Mouse (Mus musculus): ENCODE data around the gene Coil. TPM values are rescaled to one million over a fixed set of nuclear protein-coding genes. Genes with fewer than 3 reads are reported as not detected.
"Not testable (repeated sequence)": the region's sequence is repeated elsewhere in the genome, so short reads cannot be mapped to it uniquely, and the experiment has no call there.

Coil gene
- polyA plus RNA-seq, 2 experiments from 2014 or later: 6.0 to 9.6 TPM

DNA sequence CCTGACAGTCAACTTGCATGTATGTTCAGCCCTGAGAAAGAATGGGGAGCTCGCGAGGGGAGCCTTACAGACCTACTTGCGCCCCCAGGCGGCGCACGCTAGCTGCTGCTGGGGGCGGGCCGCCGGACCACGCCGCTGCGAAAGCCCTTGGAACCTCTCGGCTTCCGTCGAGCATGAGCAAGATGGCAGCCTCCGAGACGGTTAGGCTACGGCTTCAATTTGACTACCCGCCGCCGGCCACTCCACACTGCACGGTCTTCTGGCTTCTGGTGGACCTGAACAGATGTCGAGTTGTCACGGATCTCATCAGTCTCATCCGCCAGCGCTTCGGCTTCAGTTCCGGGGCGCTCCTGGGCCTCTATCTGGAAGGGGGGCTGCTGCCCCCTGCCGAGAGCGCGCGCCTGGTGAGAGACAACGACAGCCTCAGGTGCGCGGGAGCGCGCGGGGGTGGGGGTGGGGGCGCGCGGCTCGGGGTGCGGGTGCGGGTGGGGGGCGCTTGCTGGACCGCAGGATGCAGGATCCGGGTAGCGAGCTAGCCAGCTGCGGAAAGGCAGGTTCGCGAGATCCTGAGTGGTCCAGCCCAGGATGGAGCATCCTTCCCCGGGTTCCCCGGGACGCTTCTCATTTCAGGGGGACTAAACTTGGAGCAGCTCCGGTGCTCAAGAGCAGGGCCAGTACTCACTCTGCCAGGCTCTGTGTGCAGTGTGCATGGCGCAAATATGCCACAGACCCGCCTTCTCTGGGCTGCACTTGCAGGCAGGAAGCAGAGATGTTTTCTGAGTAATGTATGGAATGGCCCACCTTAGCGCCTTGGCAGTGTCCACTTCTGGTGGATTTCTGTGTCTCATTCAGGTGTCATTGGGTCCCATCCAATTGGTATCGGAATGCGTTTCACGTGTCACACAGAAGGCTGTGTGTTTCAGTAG is 4.0 kb downstream of the Coil start:
- ATAC-seq: peak; percentile 95

DNA sequence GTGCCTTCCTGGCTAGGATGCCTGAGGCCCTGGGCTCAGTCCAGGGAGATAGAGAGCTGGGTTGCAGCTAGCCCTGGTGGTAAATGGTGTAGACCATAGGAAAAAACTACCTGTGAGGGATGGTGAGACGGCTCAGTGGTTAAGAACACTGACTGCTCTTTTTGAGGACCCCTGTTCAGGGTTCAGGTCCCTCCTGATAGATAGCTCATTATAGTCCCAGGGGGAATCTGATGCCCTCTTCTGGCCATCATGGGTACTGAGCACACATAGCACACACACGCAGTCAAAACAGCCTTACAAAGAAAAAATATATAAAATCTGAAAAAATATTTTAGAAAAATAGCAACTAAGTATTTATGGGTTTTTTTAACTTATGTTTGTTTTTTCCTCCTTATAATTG is 6.3 kb downstream of the Coil start:
- ATAC-seq: no peak

DNA sequence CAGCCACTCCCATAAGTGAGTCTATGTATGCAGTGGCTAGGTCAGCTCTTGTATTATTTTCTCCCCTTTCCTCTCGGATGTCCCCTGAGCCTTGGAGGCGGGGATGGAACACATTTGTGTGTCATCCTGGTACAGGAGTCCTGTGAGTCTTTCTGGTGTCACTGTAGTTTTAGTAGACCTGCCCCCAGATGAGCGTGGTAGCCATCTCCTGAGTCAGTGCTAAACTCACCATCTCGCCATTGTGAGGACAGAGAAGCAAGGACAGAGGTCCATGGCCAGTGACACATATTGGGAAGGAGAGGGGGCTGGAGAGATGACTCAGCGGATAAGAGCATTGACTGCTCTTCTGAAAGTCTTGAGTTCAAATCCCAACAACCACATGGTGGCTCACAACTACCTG is 7.1 kb downstream of the Coil start:
- no peak for ATAC-seq

DNA sequence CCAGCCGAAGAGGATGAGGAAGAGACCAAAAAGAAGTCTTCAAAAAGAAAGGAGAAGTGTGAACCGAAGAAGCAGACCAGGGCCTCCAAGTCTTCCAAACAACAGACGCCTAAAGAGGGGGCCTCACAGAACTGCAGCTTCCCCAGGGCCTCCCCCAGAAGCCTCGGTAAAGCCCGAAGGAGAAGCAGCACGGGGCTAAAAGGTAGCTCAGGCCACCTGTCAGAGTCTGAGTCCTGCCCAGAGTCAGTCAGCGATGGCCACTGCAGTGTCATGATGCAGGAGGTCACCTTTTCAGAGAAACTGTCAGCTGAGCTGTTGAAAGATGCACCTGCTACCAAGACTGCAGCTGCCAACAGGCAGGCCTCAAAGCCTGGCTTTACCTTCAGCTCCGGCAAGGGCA is 11.3 kb downstream of the Coil start:
- no peak for ATAC-seq

DNA sequence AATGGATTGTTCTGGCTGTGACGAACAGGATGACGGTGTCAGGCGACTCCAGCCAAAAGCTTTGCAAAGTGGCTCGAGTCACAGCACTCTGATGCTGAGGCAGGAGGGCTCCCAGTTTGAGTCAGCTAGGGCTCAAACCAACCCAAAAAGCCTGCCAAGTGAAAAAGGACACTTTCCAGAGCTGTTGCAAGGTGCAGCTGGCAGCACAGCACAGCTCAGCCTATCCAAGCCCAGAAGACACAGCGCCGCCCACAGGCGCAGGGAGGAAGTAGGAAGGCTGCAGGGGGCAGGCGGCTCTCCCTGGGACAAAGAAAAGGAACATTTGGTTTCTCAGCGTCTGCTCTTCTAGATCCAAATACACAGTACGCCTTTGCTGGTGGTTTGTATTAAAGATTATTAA is 16.6 kb downstream of the Coil start:
- no peak for ATAC-seq

DNA sequence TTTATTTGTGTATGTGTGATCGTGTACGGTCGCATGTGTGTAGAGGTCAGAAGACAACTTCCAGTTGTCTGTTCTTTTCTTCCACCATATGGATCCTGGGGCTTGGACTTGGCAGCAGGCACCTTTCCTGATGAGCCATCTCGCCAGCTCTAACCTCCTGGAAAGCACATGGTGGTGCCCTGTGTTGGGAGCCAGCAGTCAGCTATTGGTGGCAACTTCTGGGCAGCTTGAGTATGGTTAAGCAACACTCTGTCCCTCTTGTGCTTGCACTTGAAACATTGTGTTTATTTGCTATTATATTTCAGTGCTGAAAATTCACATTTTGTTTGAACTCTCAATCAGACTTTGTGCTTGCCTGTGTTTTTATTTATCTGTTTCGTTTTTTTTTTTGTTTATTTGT is 18.9 kb downstream of the Coil start:
- ATAC-seq: no peak

DNA sequence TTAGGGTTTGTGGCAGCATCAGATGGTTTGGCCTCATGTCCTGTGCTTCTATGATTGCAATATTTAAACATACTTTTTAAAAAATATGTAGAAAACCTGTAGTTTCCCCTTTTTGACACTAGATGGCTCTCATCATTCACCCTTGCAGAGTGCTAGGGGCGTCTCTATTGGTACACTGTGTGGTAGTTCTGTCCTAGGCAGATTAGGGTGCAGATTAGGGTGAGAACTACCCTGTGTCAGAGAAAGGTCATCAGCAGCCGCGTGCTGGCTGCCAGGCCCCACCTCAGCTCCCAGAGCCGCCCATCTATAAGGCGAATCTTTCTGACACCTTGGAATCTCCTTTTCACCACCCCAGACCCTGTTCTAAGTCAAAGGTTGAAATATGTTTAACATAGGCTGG is 19.5 kb downstream of the Coil start:
- peak; percentile 71 for ATAC-seq

DNA sequence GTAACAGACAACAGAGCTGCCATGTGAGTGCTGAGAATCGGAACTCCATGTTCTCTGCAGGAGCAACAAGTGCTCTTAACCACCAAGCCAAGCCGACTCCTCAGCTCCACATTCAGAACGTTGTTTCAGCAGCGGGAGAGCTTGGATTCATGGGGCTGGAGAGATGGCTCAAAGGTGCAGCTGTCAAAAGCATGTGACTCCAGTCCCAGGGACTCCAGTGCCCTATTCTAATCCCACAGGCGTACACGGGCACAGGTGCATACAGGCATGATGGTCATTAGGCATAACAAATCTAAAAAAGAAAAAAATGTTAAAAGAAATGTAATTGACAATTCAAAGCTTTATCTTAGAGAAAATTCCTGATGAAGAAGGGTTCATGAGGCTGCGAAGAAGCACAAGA is 23.1 kb downstream of the Coil start:
- ATAC-seq: no peak

DNA sequence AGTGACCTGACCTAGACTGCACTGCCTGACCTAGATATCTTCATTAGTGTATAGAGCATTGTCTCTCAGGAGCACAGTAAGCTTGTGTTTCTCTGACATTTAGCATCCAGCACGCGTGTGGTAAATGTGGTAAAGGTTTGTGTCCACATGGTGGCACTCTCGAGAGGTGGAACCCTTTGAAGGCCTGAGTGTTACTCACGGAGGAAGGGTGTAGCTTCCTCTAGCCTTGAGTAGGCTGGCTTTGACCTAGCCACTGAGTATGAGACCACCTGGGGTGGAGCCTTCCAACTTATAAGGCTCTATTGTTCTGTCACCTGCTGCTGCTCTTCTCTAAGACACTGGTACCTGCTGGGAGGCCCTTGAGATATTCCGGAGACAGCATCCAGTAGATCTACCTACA is 23.6 kb downstream of the Coil start:
- peak; percentile 89 for ATAC-seq

DNA sequence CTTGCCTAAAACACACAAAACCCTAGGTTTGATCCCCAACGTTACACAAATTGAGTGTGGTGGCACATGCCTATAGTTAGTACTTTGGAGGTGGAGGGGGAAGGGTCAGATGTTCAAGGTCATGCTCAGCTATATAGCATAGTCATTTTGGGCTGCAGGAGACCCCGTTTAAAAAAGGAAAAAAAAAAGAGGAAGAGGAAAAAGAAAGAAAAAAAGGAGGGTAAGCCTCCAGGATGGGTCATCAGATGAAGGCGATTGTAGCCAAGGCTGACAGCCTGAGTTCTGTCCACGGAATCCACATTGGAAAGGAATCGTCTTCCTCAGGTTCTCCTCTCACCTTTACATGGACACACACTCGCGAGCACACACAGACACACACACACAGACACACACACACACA is 24.4 kb downstream of the Coil start:
- no peak for ATAC-seq

DNA sequence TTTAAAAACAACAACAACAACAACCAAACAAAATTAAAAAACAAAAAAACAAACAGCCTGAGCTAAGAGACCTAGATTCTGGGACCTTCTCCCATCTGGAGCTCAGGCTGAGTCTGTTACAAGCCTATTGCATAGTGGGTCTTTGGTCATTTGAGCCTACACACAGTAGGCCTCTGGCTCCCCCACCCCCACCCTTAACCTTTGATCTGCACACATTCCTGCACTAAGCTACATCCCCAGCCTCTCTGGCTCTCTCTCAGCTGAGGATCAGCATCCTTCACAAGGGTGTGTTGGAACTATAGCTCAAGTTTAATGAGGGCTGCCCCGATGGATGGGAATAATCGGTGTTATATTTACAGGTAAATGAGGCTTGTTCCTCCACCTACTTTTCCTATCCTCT is 25.6 kb downstream of the Coil start:
- ATAC-seq: no peak

DNA sequence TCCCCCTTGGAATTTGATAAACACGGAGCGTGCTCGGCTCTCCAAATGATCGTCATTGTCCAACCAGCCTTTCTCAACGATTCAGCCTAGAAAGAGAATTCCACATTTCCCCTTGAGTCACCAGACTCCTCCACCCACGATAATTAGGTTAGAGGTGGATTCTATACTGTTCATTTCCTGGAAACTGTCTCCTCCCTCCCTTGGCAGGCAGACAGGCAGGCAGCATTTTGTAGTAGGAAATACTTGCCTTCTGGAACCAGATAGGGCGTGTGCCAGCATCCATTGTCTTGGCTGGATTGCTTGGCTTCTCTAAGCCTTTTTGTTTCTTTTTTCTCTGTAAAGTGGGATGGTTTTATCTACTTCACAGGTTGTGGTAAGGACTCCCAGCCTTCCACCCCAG is 26.4 kb downstream of the Coil start:
- ATAC-seq: no peak

DNA sequence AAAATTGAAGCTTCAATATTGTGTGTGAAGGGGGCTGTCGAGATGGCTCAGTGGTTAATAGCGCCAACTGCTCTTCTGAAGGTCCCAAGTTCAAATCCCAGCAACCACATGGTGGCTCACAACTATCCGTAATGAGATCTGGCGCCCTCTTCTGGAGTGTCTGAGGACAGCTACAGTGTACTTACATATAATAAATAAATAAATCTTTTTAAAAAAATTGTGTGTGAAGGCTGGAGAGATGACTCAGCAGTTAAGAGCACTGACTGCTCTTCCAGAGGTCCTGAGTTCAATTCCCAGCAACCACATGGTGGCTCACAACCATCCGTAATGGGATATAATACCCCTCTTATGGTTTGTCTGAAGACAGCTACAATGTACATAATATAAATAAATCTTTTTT is 27.3 kb downstream of the Coil start:
- not testable (repeated sequence) for ATAC-seq

DNA sequence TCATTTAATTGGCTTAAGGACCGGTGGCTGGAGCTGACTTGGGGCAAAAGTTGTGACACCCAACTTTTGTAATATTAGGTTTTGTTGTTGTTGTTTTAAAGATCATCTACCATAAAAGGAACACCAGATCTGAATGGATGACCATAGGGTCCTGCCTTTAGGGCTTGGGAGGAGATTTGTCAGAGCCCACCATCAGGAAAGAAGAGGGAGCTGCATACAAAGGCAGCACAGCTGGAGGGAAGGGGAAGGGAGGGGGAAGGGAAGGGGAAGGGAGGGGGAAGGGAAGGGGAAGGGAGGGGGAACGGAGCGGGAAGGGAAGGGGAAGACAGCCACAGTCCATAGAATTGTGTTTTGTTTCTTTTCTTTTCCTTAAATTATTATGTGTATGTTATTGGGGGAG is 28.4 kb downstream of the Coil start:
- no peak for ATAC-seq

DNA sequence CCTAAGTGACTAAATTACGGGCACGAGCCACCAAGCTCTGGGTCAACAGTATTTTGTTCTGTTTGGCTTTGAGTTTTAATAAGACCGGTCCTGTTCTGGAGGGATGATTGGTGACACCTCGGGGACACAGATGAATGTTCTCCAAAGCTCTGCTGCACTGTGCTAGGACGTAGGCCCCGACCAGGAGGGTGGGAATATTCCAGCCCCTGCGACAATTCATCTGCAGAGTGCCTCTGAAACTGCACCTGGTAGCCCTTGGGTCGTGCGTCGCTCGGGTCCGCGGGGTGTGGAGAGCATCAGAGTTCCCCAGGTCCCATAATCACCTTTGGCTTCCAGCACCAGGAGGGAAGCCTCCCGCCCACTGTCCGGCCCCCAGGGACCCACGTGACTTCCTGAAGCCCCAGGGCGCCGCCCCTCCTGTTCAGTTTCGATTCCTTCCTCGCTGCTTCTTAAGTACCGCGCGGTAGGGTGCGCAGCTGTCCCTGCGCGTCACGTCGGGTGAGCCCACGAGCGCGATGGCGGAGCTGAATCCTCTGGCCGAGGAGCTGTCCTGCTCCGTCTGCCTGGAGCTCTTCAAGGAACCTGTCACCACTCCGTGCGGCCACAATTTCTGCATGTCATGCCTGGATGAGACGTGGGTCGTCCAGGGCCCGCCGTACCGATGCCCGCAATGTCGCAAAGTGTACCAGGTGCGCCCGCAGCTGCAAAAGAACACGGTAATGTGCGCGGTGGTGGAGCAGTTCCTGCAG is 29.1 kb downstream of the Coil start, which contains the start of gene Trim25:
Gene Trim25, plus strand, starts transcription at position 403 of the 749 bp plus-strand sequence.
- ATAC-seq: peak; percentile 97

DNA sequence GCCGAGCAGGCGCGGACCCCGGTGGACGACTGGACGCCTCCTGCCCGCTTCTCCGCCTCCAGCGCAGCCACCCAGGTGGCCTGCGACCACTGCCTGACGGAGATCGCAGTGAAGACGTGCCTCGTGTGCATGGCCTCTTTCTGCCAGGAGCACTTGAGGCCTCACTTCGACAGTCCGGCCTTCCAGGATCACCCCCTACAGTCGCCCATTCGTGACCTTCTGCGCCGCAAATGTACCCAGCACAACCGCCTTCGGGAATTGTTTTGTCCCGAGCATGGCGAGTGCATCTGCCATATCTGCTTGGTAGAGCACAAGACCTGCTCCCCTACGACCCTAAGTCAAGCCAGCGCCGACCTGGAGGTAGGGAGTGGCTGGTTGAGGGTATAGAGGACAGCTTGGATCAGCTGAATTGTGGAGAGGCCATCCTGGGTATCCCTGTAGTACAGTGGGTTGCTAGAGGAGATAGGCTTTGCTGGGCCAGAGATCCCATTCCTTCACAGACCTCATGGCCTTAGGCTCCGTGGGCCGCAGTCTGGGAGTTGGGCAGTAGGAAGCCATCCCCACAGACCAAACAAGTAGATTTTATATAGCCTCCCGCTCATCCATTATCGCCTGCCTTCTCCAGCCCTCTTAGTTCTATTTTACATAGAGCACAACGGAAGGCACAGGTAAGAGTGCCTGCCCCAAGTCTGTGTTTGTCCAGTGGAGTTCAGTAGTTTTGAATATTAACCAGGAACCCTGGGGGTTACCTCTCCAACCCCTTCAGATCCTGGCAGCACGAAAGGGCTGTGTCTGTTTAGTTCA is 29.9 kb downstream of the Coil start:
- peak; percentile 21 for ATAC-seq

DNA sequence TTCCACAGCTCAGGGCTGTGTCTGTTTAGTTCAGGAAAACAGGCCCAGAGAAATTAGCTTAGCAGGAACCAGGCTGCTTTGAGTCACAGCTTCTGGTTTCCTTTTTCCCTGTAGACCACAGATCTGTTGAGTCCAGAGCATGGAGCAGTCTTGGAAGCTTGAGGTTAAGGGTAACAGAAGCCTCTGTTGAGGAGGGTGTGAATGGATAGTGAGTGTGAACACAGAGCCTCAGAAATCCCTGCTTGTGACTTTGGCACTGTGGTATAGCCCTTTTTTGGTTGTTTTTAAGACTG is 30.4 kb downstream of the Coil start:
- ATAC-seq: no peak

DNA sequence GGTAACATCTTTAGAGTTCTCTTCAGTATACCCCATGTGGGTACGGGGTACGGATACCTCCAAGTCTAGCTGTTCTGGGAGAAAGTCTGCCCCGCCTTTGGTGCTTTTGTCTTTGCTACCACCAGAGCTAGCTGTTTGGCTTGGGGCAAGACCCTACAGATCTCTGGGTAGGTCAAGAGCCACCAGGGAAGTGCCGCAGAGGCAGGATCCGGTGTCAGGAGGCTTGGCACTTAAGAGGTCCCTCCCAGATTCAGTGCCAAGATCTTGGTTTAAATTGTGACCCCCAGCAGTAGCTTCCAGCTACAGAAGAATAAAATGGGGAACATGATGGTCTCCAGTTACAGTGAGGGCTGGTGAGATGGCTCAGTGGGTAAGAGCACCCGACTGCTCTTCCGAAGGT is 31.5 kb downstream of the Coil start:
- ATAC-seq: no peak

DNA sequence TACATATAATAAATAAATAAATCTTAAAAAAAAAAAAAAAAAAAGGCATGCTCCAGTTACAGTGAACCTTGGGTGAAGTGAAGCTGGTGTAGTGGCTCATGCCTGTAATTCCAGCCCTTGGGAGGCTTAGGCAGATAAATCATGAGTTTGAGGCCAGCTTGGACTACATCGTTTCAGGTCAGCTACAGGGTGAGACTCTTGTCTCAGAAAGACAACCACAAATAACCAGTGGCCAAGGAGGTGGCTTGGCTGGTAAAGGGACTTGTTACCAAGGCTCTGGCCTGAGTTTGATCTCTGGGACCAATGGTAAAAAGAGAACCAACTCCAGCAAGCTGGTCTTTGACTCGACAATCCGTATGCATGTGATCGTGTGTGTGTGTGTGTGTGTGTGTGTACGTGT is 32.0 kb downstream of the Coil start:
- ATAC-seq: no peak

DNA sequence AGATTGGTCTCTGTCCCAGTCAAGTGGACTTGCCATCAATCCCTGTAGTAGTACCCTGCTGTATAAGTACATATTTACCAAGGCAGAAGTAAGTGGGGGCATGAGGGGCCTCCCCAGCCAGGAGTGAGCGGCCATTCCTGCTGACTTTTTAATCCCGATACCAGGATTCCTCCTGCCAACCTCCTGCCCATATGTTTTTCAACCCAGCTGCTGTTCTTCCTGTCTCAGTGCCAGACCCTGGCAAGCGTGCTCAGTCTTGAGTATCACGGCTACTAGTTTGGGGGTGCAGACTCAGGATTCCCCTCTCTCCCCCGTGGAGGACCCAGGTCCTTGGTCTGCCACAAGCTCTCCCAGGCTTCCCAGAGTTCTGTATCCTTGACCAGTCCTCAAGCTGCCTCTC is 32.6 kb downstream of the Coil start:
- ATAC-seq: no peak

DNA sequence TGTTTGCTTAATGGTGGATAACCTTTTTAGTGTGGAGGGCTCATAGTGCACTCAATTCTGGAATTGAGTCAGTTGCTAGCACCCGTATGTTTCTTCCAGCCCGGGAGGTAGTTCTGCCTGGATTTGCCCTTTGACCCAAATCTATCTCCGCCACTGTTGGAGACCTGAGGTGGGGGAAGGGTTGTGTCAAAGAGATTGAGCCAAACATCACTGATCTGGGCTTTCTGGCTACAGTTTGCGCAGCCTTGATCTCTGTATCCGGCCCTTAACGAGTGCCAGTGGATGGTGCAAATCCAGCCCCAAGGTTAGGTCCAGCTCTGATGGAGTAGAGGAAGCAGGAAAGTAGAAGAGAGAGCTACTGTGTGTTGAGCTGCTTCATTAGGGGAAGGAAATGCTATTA is 33.0 kb downstream of the Coil start:
- ATAC-seq: no peak

DNA sequence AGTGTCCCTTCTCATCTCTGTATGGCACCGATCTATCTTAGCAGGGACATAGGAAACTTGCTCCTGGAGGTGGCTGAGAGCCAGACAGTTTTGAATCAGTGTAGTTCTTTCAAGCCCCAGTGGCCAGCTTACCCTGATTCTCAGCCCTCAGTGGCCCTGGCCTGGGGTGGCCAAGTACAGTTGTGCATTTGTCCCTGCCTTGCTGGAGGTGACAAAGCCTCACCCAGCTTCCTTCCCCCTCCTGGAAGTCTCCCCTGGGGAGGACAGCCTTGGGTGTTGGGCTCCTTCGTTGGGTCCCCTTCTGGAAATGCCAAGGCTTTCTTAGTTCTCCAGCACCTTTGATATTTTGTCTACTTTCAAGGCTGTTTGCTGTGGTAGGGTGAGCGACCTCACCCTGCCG is 33.7 kb downstream of the Coil start:
- ATAC-seq: no peak

DNA sequence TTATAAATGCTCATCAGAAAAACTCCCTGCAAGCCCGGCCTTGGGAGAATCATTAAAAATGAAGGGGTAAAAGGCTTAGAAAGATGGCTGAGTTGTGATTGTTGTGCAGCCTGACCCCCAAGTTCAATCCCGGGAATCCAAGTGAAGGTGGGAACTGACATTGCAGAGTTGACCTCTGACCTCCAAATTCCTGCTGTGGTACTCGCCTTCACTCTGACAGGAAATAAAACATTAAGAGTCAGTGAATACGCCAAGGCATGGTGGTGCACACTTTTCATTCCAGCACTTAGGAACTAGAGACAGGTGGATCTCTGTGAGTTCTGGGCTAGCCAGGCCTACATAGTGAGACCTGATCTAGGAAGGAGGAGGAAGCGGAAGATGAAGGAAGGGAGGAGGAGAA is 35.4 kb downstream of the Coil start:
- no peak for ATAC-seq
